Mouse (Mus musculus) bone marrow macrophage, adult 2 months (primary cell): ENCODE results near the gene Gm4450.

Experiments used
- CTCF ChIP-seq: IDR thresholded peaks from 2 replicates; pipeline ENCODE4 v1.5.1; 2012; ENCODE audit warnings: low read depth, mild to moderate bottlenecking, low read length, moderate library complexity
- POLR2A ChIP-seq: IDR thresholded peaks from 2 replicates; pipeline ENCODE4 v1.6.1; 2012; ENCODE audit warnings: mild to moderate bottlenecking, low read depth, low read length, borderline replicate concordance

- TF ChIP-seq POLR2A, result no peak
- TF ChIP-seq CTCF, result no peak
Measured at GRCm38 (mm10) chr3:98426749-98427148, 30.2 kb downstream of the Gm4450 start.
